Mouse (Mus musculus): ENCODE measurements at regions not wholly inside any gene's neighbourhood (a gene's known extent, or its start where the extent isn't known, plus 50 kb on each side); places are given as distances from the start of the nearest gene placed in this dataset.

DNA sequence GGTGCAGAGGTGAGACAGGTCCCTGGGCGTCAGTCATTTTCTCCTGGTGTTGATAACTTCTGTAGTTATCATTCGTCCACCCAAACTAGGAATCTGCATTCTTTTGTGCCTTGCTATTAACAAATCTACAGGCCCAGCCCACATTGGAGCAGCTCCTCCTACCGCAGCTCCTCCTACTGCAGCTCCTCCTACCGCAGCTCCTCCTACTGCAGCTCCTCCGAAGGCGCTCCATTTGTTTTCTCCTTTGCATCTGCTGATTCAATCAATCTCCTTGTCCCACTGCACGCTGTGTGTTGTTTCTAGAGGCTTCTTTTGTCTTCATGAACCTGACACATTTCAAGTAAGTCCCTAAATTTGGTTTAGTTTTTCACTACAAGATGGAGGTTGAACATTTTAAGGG lies 248.2 kb upstream of the Arglu1 start:
- Histone ChIP-seq H3K27me3 (peaks cover 6% of the 10 kb centered on the region; the same call in 1 of the 2 replicates), H3K36me3 (no peaks in the 10 kb centered on the region), H3K9ac (replicated peaks) (no peak overlapping the region), H3K4me2 (replicated peaks) (no peak overlapping the region), H3K4me1 (replicated peaks) (peaks cover 5% of the 10 kb centered on the region; the same call in 1 of the 2 replicates), H3K27ac (no peak overlapping the region), H3K4me3 (replicated peaks) (no peak overlapping the region), H3K9me3 (no peaks in the 10 kb centered on the region)
- no peak for ATAC-seq
- 82% methylated on average over 7 of the region's 7 CpGs for WGBS

- Histone ChIP-seq H3K27me3 (no peaks in the 10 kb centered on the region), H3K4me2 (replicated peaks) (no peak overlapping the region), H3K4me3 (replicated peaks) (no peak overlapping the region), H3K36me3 (no peaks in the 10 kb centered on the region), H3K4me1 (replicated peaks) (no peaks in the 10 kb centered on the region), H3K9ac (replicated peaks) (no peak overlapping the region), H3K9me3 (no peaks in the 10 kb centered on the region), H3K27ac (no peak overlapping the region)
- no peak for ATAC-seq
- WGBS = 76% methylated on average over 3 of the region's 3 CpGs
These were observed 242.1 kb upstream of the Arglu1 start for GRCm38 (mm10) chr8:8932466-8932865.

DNA sequence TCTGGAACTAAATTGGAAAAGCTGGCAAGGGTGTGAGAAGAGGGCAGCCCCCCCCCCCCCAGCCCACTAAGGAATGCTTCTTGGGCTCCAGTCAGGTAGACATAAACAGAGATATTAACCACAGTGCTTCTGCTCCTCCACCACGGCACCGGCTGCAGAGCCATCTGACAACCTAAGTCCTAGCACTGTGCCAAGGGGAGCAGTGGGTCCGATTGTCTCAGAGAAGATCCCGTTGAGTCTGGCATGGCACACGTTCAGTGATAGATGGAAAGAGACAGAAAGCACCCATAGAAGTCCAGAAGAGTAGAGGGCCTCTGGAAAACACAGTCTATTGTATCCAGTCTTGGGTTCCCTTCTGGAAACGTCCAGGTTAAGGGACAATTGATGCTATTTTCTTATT lies 241.4 kb upstream of the Arglu1 start:
- no peaks in the 10 kb centered on the region for H3K27me3 ChIP-seq
- H3K9ac ChIP-seq (replicated peaks) = no peak overlapping the region
- no peaks in the 10 kb centered on the region for H3K9me3 ChIP-seq
- H3K36me3 ChIP-seq = no peaks in the 10 kb centered on the region
- H3K4me3 ChIP-seq (replicated peaks) = no peak overlapping the region
- H3K4me1 ChIP-seq (replicated peaks) = no peaks in the 10 kb centered on the region
- H3K27ac ChIP-seq = no peak overlapping the region
- no peak for ATAC-seq
- WGBS = 85% methylated on average over 6 of the region's 6 CpGs
- H3K4me2 ChIP-seq (replicated peaks) = no peak overlapping the region

DNA sequence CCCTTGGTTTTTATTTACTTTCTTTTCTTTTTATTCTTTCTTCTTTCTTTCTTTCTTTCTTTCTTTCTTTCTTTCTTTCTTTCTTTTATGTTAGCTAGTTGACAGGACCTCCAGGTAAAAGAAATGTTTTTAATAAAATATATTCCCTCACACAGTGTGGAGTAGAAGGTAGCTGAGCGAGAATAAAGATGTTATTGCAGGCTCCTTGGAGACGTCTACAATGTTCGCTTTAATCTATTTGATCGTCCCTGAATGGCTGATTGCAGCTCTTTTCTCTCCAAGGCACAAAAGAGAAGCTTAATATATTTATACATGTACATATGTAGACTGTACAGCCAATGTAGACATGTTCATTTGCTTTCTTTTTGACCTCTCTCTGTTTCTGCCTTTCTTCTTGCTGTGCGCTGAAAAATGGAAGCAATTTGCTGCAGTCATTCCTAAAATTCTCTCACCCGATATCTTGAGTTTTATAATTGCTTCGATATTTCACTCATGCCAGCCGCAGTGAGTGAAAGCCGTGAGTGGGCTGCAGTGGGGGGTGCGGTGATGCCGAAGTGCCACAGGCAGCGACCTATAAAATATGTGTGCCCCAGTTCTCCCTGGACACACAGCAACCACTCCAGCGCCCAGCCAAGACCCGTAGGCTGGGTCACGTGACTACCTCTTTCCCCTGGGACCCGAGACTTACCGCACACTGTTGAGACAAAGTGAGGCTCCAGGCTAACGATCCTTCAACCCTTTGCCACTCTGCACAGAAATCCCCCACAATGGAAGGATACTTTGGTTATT lies 237.9 kb upstream of the Arglu1 start:
- Histone ChIP-seq H3K4me3 (replicated peaks) (no peak overlapping the region), H3K36me3 (no peaks in the 10 kb centered on the region), H3K9ac (replicated peaks) (no peak overlapping the region), H3K27me3 (no peaks in the 10 kb centered on the region), H3K4me2 (replicated peaks) (no peak overlapping the region; the same call in 1 of the 2 replicates), H3K9me3 (no peaks in the 10 kb centered on the region), H3K27ac (no peak overlapping the region), H3K4me1 (replicated peaks) (no peaks in the 10 kb centered on the region)
- ATAC-seq = peak; percentile 50; the same call in 1 of the 2 replicates
- 65% methylated on average over 18 of the region's 18 CpGs for WGBS

DNA sequence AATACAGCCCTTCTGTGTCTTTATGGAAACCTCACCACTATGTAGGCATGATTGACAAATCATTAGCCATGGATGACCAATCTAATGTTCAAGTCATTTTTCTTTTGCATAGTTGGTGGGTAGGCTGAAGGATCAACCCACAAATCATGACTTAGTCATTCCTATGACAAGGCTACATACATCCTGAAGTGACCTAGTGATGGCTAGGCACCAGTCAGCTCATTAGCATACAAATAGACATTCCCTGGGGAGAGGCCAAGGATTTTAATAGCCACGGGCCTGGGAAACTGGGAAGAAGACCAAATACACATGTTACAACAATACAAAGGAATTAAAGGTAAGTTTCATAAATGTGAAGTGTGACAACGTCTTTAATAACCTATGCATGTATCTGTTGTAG lies 231.1 kb upstream of the Arglu1 start:
- no peaks in the 10 kb centered on the region for H3K9me3 ChIP-seq
- H3K36me3 ChIP-seq = no peaks in the 10 kb centered on the region
- no peak overlapping the region for H3K4me3 ChIP-seq (replicated peaks)
- no peaks in the 10 kb centered on the region for H3K27me3 ChIP-seq
- no peak overlapping the region for H3K9ac ChIP-seq (replicated peaks)
- H3K4me1 ChIP-seq (replicated peaks) = peaks cover 17% of the 10 kb centered on the region
- H3K4me2 ChIP-seq (replicated peaks) = no peak overlapping the region
- WGBS = 10% methylated on average over 2 of the region's 2 CpGs
- no peak overlapping the region for H3K27ac ChIP-seq
- ATAC-seq = no peak

DNA sequence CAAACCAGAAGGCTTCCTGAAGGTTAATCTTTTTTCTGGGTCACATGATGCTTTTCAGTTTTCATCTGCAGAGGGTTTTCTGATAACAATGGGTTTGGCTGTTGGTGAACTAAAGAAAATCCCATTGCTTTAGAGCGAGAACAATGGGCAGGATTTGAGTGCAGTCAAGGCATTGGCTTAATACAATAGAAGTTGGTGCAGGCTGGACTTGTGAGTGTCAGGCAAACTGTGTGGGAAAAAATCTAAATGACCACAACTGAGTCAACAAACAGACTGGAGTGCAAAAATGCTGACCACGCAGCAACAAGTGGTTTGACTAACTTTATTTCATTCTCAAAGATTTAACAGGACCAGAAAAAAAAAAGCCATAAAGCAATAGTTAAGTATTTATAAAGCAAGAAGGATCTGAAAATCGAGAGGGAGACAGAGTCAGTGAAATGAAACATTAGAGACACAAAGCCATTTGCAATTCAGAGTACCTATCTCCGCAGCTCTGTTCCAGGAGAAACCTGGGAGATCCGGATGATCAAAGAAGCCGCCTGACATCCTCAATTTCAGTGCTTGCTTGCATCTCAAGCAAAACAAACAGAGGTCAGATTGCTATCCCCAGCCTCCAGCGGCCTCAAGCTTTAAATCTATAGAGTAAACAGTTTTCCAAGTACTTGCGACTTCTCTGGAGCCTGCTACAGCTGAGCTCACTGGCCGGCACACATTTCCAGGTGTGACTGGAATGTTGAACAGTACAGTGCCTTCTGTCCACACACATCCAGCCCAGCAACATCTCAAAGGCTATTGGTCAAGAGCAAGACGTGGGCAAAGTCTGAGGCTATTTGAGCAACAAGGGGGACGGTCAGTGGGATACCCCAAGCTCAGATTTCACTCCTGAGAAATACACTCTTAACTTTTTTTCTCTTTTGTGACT lies 229.5 kb upstream of the Arglu1 start:
- 5% methylated on average over 11 of the region's 11 CpGs for WGBS
- peaks cover 17% of the 10 kb centered on the region for H3K4me1 ChIP-seq (replicated peaks)
- ATAC-seq = 0 out of 2 replicates have a peak, but pooled peaks have one; percentile 43
- H3K27me3 ChIP-seq = no peaks in the 10 kb centered on the region
- H3K4me3 ChIP-seq (replicated peaks) = no peak overlapping the region
- no peak overlapping the region for H3K27ac ChIP-seq
- no peak overlapping the region for H3K9ac ChIP-seq (replicated peaks)
- 0 out of 2 replicates have a peak, but pooled peaks cover 2% of the 10 kb centered on the region for H3K9me3 ChIP-seq
- H3K4me2 ChIP-seq (replicated peaks) = 0 out of 2 replicates have a peak overlapping the region, but pooled peaks have one; percentile 9
- no peaks in the 10 kb centered on the region for H3K36me3 ChIP-seq

- H3K9me3 ChIP-seq = peaks cover 9% of the 10 kb centered on the region; the same call in 1 of the 2 replicates
- no peak overlapping the region for H3K27ac ChIP-seq
- H3K4me1 ChIP-seq (replicated peaks) = peaks cover 17% of the 10 kb centered on the region
- 0 out of 2 replicates have a peak overlapping the region, but pooled peaks have one; percentile 9 for H3K4me2 ChIP-seq (replicated peaks)
- H3K9ac ChIP-seq (replicated peaks) = no peak overlapping the region
- no peaks in the 10 kb centered on the region for H3K27me3 ChIP-seq
- no peak overlapping the region for H3K4me3 ChIP-seq (replicated peaks)
- H3K36me3 ChIP-seq = no peaks in the 10 kb centered on the region
- WGBS = 35% methylated on average over 9 of the region's 9 CpGs
- no peak for ATAC-seq
These were observed 228.7 kb upstream of the Arglu1 start for GRCm38 (mm10) chr8:8919040-8919439.

- 0 out of 2 replicates have a peak, but pooled peaks cover 4% of the 10 kb centered on the region for H3K27me3 ChIP-seq
- H3K27ac ChIP-seq = no peak overlapping the region
- WGBS = 33% methylated on average over 7 of the region's 7 CpGs
- no peak overlapping the region for H3K4me3 ChIP-seq (replicated peaks)
- H3K9me3 ChIP-seq = no peaks in the 10 kb centered on the region
- H3K36me3 ChIP-seq = no peaks in the 10 kb centered on the region
- H3K4me2 ChIP-seq (replicated peaks) = no peak overlapping the region
- ATAC-seq = no peak
- H3K9ac ChIP-seq (replicated peaks) = no peak overlapping the region
- peaks cover 9% of the 10 kb centered on the region for H3K4me1 ChIP-seq (replicated peaks)
These were observed 217.3 kb upstream of the Arglu1 start for GRCm38 (mm10) chr8:8907478-8908165.

- 21% methylated on average over 3 of the region's 3 CpGs for WGBS
- Histone ChIP-seq H3K27me3 (peaks cover 8% of the 10 kb centered on the region; the same call in 1 of the 2 replicates), H3K36me3 (no peaks in the 10 kb centered on the region), H3K4me3 (replicated peaks) (no peak overlapping the region), H3K4me1 (replicated peaks) (no peaks in the 10 kb centered on the region), H3K9ac (replicated peaks) (no peak overlapping the region), H3K9me3 (no peaks in the 10 kb centered on the region), H3K4me2 (replicated peaks) (no peak overlapping the region), H3K27ac (no peak overlapping the region)
- no peak for ATAC-seq
These were observed 202.7 kb upstream of the Arglu1 start for GRCm38 (mm10) chr8:8892996-8893395.

GRCm38 (mm10) chr8:8877286-8877685 lies 187.0 kb upstream of the Arglu1 start:
- Histone ChIP-seq H3K36me3 (no peaks in the 10 kb centered on the region), H3K4me3 (replicated peaks) (no peak overlapping the region), H3K27me3 (peaks cover 77% of the 10 kb centered on the region), H3K9ac (replicated peaks) (no peak overlapping the region), H3K4me2 (replicated peaks) (no peak overlapping the region), H3K27ac (no peak overlapping the region), H3K9me3 (peaks cover 3% of the 10 kb centered on the region; the same call in 1 of the 2 replicates), H3K4me1 (replicated peaks) (peaks cover 8% of the 10 kb centered on the region; the same call in 1 of the 2 replicates)
- no peak for ATAC-seq
- WGBS = 25% methylated on average over 5 of the region's 5 CpGs

DNA sequence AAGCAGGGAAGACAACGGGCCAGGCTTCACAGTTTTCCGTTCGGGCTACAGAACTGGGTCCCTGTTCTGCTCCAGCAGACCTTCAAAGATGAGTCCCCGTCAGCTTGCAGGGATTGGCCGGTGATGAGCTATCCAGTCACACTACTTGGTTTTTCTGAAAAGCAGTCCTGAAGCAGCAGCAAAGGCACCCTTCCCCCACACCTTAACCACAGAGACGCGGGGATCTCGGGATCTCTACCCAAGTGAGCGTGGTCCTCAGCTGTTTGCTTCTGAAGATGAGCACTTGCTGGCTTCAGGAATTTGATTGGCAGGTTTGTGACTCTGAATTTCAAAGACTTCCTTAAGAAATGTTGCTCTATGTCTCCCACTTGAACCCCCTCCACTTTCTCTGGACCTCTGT lies 186.6 kb upstream of the Arglu1 start:
- 17% methylated on average over 9 of the region's 9 CpGs for WGBS
- Histone ChIP-seq H3K9me3 (peaks cover 3% of the 10 kb centered on the region; the same call in 1 of the 2 replicates), H3K4me2 (replicated peaks) (peak overlapping the region; percentile 16; the same call in 1 of the 2 replicates), H3K9ac (replicated peaks) (no peak overlapping the region), H3K4me1 (replicated peaks) (peaks cover 8% of the 10 kb centered on the region; the same call in 1 of the 2 replicates), H3K36me3 (no peaks in the 10 kb centered on the region), H3K27ac (no peak overlapping the region), H3K4me3 (replicated peaks) (no peak overlapping the region), H3K27me3 (peaks cover 81% of the 10 kb centered on the region)
- 0 out of 2 replicates have a peak, but pooled peaks have one; percentile 34 for ATAC-seq

Measured in midbrain, embryonic 13.5 days (tissue).